Mouse (Mus musculus) intestine, embryonic 14.5 days (tissue): ENCODE results near the gene Lims1. TPM values are rescaled to one million over a fixed set of nuclear protein-coding genes. Genes with fewer than 3 reads are reported as not detected.

Experiments used
- ATAC-seq: fragments of 200-750 bp; cut with Nextera tagmentation; replicated peaks from 2 replicates; pipeline ENCODE4 v1.8.0; 2017; ENCODE audit warnings: low read depth, moderate number of reproducible peaks, moderate TSS enrichment, moderate library complexity; ENCODE audit not compliant: low FRiP score, low TSS enrichment
- DNase-seq: peaks from one replicate; pipeline ENCODE4 v3.0.0-alpha.2; 2018; ENCODE audit warnings: low spot score
- H3K27ac ChIP-seq: fragments of 300-500 bp; sonication (generic); 2 replicates; pipeline ENCODE4 v1.5.1; 2014; ENCODE audit warnings: low read depth, mild to moderate bottlenecking, control low read depth
- H3K27me3 ChIP-seq: fragments of 300-500 bp; sonication (generic); replicated peaks from 2 replicates; pipeline ENCODE4 v1.6.1; 2014; ENCODE audit warnings: low read length, control low read depth; ENCODE audit not compliant: control insufficient read depth, insufficient read depth
- H3K36me3 ChIP-seq: fragments of 300-500 bp; sonication (generic); 2 replicates; pipeline ENCODE4 v1.6.1; 2014; ENCODE audit warnings: low read length, control low read depth; ENCODE audit not compliant: control insufficient read depth, insufficient read depth
- H3K4me1 ChIP-seq: fragments of 300-500 bp; sonication (generic); replicated peaks from 2 replicates; pipeline ENCODE4 v1.6.1; 2014; ENCODE audit warnings: low read length, control low read depth, mixed read lengths; ENCODE audit not compliant: control insufficient read depth, insufficient read depth
- H3K4me2 ChIP-seq: fragments of 300-500 bp; sonication (generic); 2 replicates; pipeline ENCODE4 v1.6.1; 2014; ENCODE audit warnings: low read length
- H3K4me3 ChIP-seq: fragments of 300-500 bp; sonication (generic); 2 replicates; pipeline ENCODE4 v1.5.1; 2014; ENCODE audit warnings: low read depth, low read length, control low read depth, mixed read lengths
- H3K9ac ChIP-seq: fragments of 300-500 bp; sonication (generic); 2 replicates; pipeline ENCODE4 v1.6.1; 2014; ENCODE audit warnings: mild to moderate bottlenecking, low read length
- H3K9me3 ChIP-seq: fragments of 300-500 bp; sonication (generic); 2 replicates; pipeline ENCODE4 v1.6.1; 2016; ENCODE audit warnings: low read length, control low read depth; ENCODE audit not compliant: control insufficient read depth
- WGBS: fragments of 180-500 bp; shearing (Covaris S2); extraction: QIAGEN DNeasy Blood & Tissue Kit; methylation state at CpG from one replicate; pipeline ENCODE4 v1.1.7; 2014; 5-methylcytosine and 5-hydroxymethylcytosine counted together
- polyA plus RNA-seq: library from polyadenylated mRNA; unstranded; fragments of >200 nt; fragmentation: Nextera tagmentation; extraction: Ambion mirVana; gene quantifications from 2 replicates; pipeline ENCODE4 v1.2.1, GENCODE M21; 2014

Gene Lims1
- polyA plus RNA-seq, 1 experiment from 2014 or later, result 134 TPM

GRCm38 (mm10) chr10:58356460-58356859 is 33.2 kb downstream of the Lims1 start:
- ATAC-seq, result no peak

GRCm38 (mm10) chr10:58359123-58359522 is 35.9 kb downstream of the Lims1 start:
- ATAC-seq, result no peak
- DNase-seq, result peak; percentile 49
- Histone ChIP-seq H3K27ac (no peak overlapping the region), H3K9ac (no peak overlapping the region), H3K36me3 (peaks cover 9% of the 10 kb centered on the region; the same call in 1 of the 2 replicates), H3K9me3 (no peaks in the 10 kb centered on the region), H3K4me2 (no peak overlapping the region), H3K4me1 (peaks cover 10% of the 10 kb centered on the region), H3K4me3 (no peak overlapping the region), H3K27me3 (no peaks in the 10 kb centered on the region)
- 85% methylated on average over 2 of the region's 2 CpGs for WGBS

More at GRCm38 (mm10) chr10:58356460-58356859, 33.2 kb downstream of the Lims1 start:
- Histone ChIP-seq H3K4me1 (peaks cover 4% of the 10 kb centered on the region; the same call in 1 of the 2 replicates), H3K9ac (no peak overlapping the region), H3K27ac (no peak overlapping the region), H3K4me3 (no peak overlapping the region), H3K4me2 (no peak overlapping the region), H3K9me3 (no peaks in the 10 kb centered on the region), H3K36me3 (peaks cover 9% of the 10 kb centered on the region; the same call in 1 of the 2 replicates), H3K27me3 (no peaks in the 10 kb centered on the region)
- DNase-seq, result no peak
- WGBS, result 92% methylated on average over 3 of the region's 3 CpGs

- DNase-seq (no peak), ATAC-seq (no peak)
- H3K27me3 ChIP-seq, result no peaks in the 10 kb centered on the region
- no peak overlapping the region for H3K27ac ChIP-seq
- H3K4me1 ChIP-seq, result peaks cover 12% of the 10 kb centered on the region
- H3K4me3 ChIP-seq, result no peak overlapping the region
- WGBS, result 75% methylated on average over 7 of the region's 7 CpGs
- peaks cover 9% of the 10 kb centered on the region; the same call in 1 of the 2 replicates for H3K36me3 ChIP-seq
- no peaks in the 10 kb centered on the region for H3K9me3 ChIP-seq
- H3K4me2 ChIP-seq, result no peak overlapping the region
- H3K9ac ChIP-seq, result no peak overlapping the region
Measured at GRCm38 (mm10) chr10:58359952-58360351, 36.7 kb downstream of the Lims1 start.

- no peaks in the 10 kb centered on the region for H3K27me3 ChIP-seq
- no peak overlapping the region for H3K27ac ChIP-seq
- peaks cover 9% of the 10 kb centered on the region; the same call in 1 of the 2 replicates for H3K36me3 ChIP-seq
- 55% methylated on average over 1 of the region's 1 CpGs for WGBS
- ATAC-seq (no peak), DNase-seq (peak; percentile 43)
- no peak overlapping the region for H3K4me2 ChIP-seq
- H3K4me3 ChIP-seq, result no peak overlapping the region
- peaks cover 12% of the 10 kb centered on the region for H3K4me1 ChIP-seq
- H3K9ac ChIP-seq, result no peak overlapping the region
- H3K9me3 ChIP-seq, result no peaks in the 10 kb centered on the region
Measured at GRCm38 (mm10) chr10:58362745-58363144, 39.5 kb downstream of the Lims1 start.

GRCm38 (mm10) chr10:58364770-58365515 is 41.7 kb downstream of the Lims1 start:
- Histone ChIP-seq H3K4me3 (no peak overlapping the region), H3K36me3 (peaks cover 4% of the 10 kb centered on the region; the same call in 1 of the 2 replicates), H3K4me2 (no peak overlapping the region), H3K27me3 (no peaks in the 10 kb centered on the region), H3K9me3 (no peaks in the 10 kb centered on the region), H3K4me1 (peaks cover 24% of the 10 kb centered on the region), H3K9ac (no peak overlapping the region), H3K27ac (no peak overlapping the region)
- peak; percentile 68; the same call in 1 of the 2 replicates for ATAC-seq
- WGBS, result 74% methylated on average over 5 of the region's 5 CpGs
- DNase-seq, result peak; percentile 55

- Histone ChIP-seq H3K4me1 (peaks cover 42% of the 10 kb centered on the region), H3K27ac (no peak overlapping the region), H3K27me3 (no peaks in the 10 kb centered on the region), H3K9me3 (no peaks in the 10 kb centered on the region), H3K9ac (no peak overlapping the region), H3K36me3 (no peaks in the 10 kb centered on the region), H3K4me2 (no peak overlapping the region), H3K4me3 (no peak overlapping the region)
- WGBS, result 86% methylated on average over 7 of the region's 7 CpGs
- ATAC-seq, result no peak
- DNase-seq, result peak; percentile 25
Measured at GRCm38 (mm10) chr10:58368791-58369706, 45.8 kb downstream of the Lims1 start.

- H3K27ac ChIP-seq, result no peak overlapping the region
- no peaks in the 10 kb centered on the region for H3K9me3 ChIP-seq
- ATAC-seq, result no peak
- H3K27me3 ChIP-seq, result no peaks in the 10 kb centered on the region
- no peaks in the 10 kb centered on the region for H3K36me3 ChIP-seq
- no peak overlapping the region for H3K4me3 ChIP-seq
- H3K4me2 ChIP-seq, result no peak overlapping the region
- 26% methylated on average over 3 of the region's 3 CpGs for WGBS
- H3K4me1 ChIP-seq, result peaks cover 35% of the 10 kb centered on the region
- DNase-seq, result no peak
- no peak overlapping the region for H3K9ac ChIP-seq
Measured at GRCm38 (mm10) chr10:58369707-58370093, 46.4 kb downstream of the Lims1 start.

GRCm38 (mm10) chr10:58370143-58370542 is 46.9 kb downstream of the Lims1 start:
- Histone ChIP-seq H3K9ac (no peak overlapping the region), H3K4me1 (peaks cover 35% of the 10 kb centered on the region), H3K4me3 (no peak overlapping the region), H3K36me3 (no peaks in the 10 kb centered on the region), H3K27me3 (no peaks in the 10 kb centered on the region), H3K4me2 (no peak overlapping the region), H3K9me3 (no peaks in the 10 kb centered on the region), H3K27ac (peak overlapping the region; percentile 75; the same call in 1 of the 2 replicates)
- DNase-seq (peak; percentile 20), ATAC-seq (no peak)
